Mouse (Mus musculus): Measurements from ENCODE around the gene Gm5426. TPM values are rescaled to one million over a fixed set of nuclear protein-coding genes. Genes with fewer than 3 reads are reported as not detected.
"Not testable (repeated sequence)": the region's sequence is repeated elsewhere in the genome, so short reads cannot be mapped to it uniquely, and the experiment has no call there.

Gene Gm5426
- not detected in 2 replicates for polyA plus RNA-seq (2015; fragmentation: Nextera tagmentation; extraction: Ambion mirVana)

DNA sequence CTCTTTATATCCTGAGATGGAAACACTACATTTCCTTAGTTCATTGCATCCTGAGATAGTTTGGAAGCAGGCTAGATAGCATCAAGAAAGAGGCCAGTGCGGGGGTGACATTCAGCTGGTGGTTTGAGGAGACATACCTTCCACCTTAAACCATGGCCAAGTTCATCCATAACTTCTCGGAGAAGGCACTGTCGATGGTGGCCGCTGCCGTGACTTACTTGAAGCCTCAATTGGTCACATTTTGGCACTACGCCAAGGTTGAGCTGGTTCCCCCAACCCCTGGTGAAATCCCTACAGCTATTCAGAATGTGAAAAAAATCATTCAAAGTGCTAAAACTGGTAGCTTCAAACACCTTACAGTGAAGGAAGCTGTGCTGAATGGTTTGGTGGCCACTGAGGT, at the start of gene Gm5426:
Gm5426 (plus strand) TSS at position 153 of the 400 bp plus-strand sequence.
- not testable (repeated sequence) for H3K4me3 ChIP-seq; H3K9me3 ChIP-seq; H3K36me3 ChIP-seq (replicated peaks); H3K4me2 ChIP-seq; H3K27me3 ChIP-seq (replicated peaks); H3K9ac ChIP-seq; H3K27ac ChIP-seq; H3K4me1 ChIP-seq; ATAC-seq (replicated peaks)
- 94% methylated on average over 6 of the region's 6 CpGs for WGBS

DNA sequence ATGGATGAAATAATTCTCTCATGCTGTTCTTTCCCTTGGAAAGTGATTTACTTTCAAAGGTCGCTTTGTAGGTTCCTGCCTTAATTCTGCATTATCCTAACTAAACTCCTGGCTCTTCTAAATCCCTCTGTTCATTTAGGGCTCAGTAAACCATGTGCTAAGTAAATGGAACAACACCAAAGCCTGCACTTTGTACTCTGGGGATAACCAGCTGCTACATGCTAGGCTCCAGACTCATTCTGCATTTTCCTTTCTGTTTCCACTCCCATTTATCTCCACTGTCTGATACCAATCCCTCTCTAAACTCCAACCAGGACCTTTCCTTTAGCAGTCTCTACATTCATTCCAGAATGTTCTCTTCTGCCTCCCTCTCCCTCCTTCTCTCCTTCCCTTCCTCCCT, 46.7 kb upstream of the Gm5426 start:
- WGBS, result 31% methylated on average over 1 of the region's 1 CpGs
- H3K4me2 ChIP-seq, result no peak overlapping the region
- no peaks in the 10 kb centered on the region for H3K36me3 ChIP-seq (replicated peaks)
- H3K4me3 ChIP-seq, result no peak overlapping the region
- no peak for ATAC-seq (replicated peaks)
- no peak overlapping the region for H3K27ac ChIP-seq
- H3K27me3 ChIP-seq (replicated peaks), result no peaks in the 10 kb centered on the region
- no peaks in the 10 kb centered on the region; the same call in 1 of the 2 replicates for H3K4me1 ChIP-seq
- H3K9me3 ChIP-seq, result no peaks in the 10 kb centered on the region
- H3K9ac ChIP-seq, result no peak overlapping the region

DNA sequence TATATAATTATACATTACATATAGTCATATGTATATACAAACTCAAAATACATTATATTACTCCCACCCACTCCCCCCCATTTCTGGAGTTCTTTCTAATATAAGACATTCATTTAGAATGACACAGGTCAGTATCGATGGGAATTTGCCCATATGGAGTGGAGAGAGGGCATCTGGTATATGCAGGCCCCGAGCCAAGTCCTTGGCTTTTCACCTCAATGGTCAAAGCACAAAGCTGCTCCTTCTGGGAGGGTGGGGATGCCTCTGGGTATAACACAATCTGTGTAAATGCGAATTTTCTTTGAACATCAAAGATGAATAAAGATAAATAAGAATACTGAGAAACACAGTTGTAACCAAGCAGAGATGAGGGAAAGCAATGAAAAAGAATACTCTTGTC, 46.0 kb upstream of the Gm5426 start:
- no peaks in the 10 kb centered on the region for H3K27me3 ChIP-seq (replicated peaks)
- WGBS, result 62% methylated on average over 3 of the region's 3 CpGs
- H3K4me1 ChIP-seq, result no peaks in the 10 kb centered on the region; the same call in 1 of the 2 replicates
- H3K4me2 ChIP-seq, result no peak overlapping the region
- no peak for ATAC-seq (replicated peaks)
- no peak overlapping the region for H3K9ac ChIP-seq
- no peak overlapping the region for H3K27ac ChIP-seq
- no peak overlapping the region for H3K4me3 ChIP-seq
- H3K9me3 ChIP-seq, result no peaks in the 10 kb centered on the region
- no peaks in the 10 kb centered on the region for H3K36me3 ChIP-seq (replicated peaks)

DNA sequence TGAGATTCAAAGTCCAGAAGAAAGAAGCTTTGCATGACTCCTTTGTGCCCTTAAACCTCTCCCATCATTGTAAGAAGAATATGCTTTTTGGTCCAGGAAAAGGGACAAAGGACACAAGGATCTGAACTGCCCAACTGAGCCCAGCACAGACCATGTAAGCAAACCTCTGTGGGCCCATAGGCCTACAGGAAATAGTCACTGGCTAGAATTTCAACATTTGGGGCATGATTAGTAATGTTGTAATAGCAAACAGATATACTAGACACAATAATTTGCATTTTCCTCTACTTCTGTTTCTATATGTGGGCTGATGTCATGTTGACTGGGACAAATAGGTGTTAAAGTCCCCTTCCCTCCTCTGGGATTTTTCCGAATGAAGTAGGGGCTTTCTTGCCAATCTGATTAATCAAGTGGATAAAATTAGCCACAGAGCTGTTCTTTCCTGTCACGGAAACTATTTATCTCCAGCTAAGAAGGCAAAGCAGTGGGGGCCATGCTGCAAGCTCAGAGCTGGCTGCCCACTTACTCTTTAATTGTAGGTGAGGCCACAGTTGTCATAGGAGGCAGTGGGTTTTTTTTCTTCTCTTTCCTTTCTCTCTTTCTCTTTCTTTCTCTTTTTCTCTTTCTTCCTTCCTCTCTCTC, 42.4 kb upstream of the Gm5426 start:
- 23% methylated on average over 2 of the region's 2 CpGs for WGBS
- H3K4me1 ChIP-seq, result no peaks in the 10 kb centered on the region; the same call in 1 of the 2 replicates
- H3K36me3 ChIP-seq (replicated peaks), result no peaks in the 10 kb centered on the region
- H3K4me2 ChIP-seq, result no peak overlapping the region
- ATAC-seq (replicated peaks), result no peak
- H3K27ac ChIP-seq, result no peak overlapping the region
- no peak overlapping the region for H3K4me3 ChIP-seq
- no peak overlapping the region for H3K9ac ChIP-seq
- no peaks in the 10 kb centered on the region for H3K9me3 ChIP-seq
- no peaks in the 10 kb centered on the region for H3K27me3 ChIP-seq (replicated peaks)

DNA sequence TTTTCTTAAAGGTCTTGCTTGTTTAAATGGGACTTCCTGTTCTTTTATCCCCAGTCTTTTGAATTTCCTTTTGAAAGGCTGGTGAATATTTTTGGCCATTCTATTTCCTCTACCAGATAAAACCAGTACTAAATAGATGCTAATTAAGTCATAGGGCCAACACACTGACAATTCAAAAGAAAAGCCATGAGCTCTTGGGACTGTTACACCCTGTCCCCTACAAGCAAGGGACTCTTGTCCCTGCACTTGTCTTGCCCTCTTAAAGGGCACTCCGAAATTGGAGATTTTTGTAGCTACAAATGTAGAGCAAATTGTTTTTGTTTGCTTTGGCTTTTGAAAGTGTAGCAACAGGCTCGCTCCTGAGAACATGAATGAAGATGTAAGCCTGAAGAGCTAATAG, 41.8 kb upstream of the Gm5426 start:
- no peaks in the 10 kb centered on the region for H3K36me3 ChIP-seq (replicated peaks)
- no peak for ATAC-seq (replicated peaks)
- no peaks in the 10 kb centered on the region for H3K9me3 ChIP-seq
- WGBS, result 53% methylated on average over 2 of the region's 2 CpGs
- no peak overlapping the region for H3K9ac ChIP-seq
- no peak overlapping the region for H3K27ac ChIP-seq
- no peaks in the 10 kb centered on the region; the same call in 1 of the 2 replicates for H3K4me1 ChIP-seq
- no peaks in the 10 kb centered on the region for H3K27me3 ChIP-seq (replicated peaks)
- no peak overlapping the region for H3K4me3 ChIP-seq
- no peak overlapping the region for H3K4me2 ChIP-seq

DNA sequence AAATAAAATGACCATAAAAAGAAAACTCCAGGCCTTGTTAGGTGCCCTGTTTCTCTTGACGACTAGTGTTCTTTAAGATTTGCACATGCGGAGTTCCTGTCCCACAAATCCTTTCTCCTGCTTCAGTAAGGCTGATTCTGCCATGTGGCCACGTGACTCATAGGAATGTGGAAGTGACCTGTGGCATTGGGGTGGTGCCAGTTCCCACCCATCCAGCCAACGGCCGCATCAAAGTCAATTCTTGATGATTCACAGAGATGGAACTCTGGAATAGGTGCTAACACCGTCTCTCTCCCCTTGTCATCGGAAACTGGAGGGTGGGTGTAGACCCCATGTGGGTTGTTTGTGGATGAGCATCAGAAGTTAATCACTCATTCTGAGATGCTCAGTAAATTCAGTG, 39.7 kb upstream of the Gm5426 start:
- Histone ChIP-seq H3K36me3 (replicated peaks) (no peaks in the 10 kb centered on the region), H3K4me3 (no peak overlapping the region), H3K9ac (no peak overlapping the region), H3K9me3 (no peaks in the 10 kb centered on the region), H3K4me1 (no peaks in the 10 kb centered on the region; the same call in 1 of the 2 replicates), H3K4me2 (no peak overlapping the region), H3K27me3 (replicated peaks) (no peaks in the 10 kb centered on the region), H3K27ac (no peak overlapping the region)
- 90% methylated on average over 7 of the region's 7 CpGs for WGBS
- no peak for ATAC-seq (replicated peaks)

DNA sequence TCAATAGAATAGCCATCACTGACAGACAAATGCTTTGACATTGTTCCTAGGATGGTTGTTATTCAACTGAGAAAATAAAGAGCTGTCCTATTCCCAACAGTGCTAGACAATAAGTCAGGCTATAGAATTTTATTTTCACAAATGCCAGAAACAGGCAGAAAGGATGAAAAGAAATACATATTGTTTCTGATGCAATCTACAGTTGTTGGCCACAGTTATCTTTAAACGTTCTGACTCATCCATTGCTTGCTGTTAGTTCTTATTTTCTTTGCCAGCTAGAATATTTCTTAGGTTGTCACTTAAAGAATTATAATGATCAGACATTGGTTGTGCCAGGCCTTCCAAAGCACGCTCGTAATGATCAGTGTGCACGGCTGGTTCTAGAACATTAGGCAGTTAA, 35.4 kb upstream of the Gm5426 start:
- no peak overlapping the region for H3K9ac ChIP-seq
- ATAC-seq (replicated peaks), result no peak
- H3K9me3 ChIP-seq, result no peaks in the 10 kb centered on the region
- H3K4me2 ChIP-seq, result no peak overlapping the region
- H3K4me3 ChIP-seq, result no peak overlapping the region
- 81% methylated on average over 4 of the region's 4 CpGs for WGBS
- H3K27ac ChIP-seq, result no peak overlapping the region
- no peaks in the 10 kb centered on the region for H3K4me1 ChIP-seq
- no peaks in the 10 kb centered on the region for H3K36me3 ChIP-seq (replicated peaks)
- no peaks in the 10 kb centered on the region for H3K27me3 ChIP-seq (replicated peaks)

DNA sequence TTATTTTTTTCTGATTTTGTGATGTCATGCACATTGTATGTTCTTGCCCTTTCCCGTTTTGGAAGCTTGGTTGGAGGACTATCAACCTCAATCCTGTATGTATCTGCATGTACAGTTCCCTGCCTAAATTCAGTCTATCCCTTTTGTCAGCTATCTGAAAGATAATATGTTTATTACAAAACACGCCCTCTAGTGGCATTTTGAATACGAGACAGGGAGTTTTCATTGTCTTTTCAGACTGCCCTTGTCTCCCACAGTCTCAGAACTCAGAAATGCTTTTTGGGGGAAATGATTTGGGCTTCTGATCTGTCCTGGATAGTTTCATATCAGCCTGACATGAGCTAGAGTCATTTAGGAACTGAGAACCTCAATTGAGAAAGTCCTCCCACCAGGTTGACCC, 32.2 kb upstream of the Gm5426 start:
- Histone ChIP-seq H3K36me3 (replicated peaks) (no peaks in the 10 kb centered on the region), H3K9ac (no peak overlapping the region), H3K4me3 (no peak overlapping the region), H3K4me2 (no peak overlapping the region), H3K27ac (no peak overlapping the region), H3K9me3 (no peaks in the 10 kb centered on the region), H3K27me3 (replicated peaks) (no peaks in the 10 kb centered on the region), H3K4me1 (no peaks in the 10 kb centered on the region)
- ATAC-seq (replicated peaks), result no peak
- 36% methylated on average over 3 of the region's 3 CpGs for WGBS

DNA sequence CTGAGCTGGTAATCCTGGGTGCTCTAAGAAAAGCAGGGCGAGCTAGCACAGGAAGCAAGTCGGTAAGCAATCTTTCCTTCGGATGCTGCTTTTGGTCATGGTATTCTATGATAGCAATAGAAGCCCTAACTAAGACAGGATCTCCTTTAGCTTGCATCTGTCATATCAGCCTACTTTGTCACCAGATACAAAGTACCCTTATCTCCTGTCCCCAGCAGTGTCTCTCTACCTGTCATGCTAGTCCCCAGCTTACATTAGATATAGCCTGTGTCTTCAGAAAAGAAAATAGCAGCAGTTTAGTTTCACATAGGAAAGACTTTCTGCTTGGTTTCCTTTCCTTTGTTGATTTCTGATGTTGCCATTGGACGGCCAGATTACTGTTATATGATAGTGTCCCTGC, 31.8 kb upstream of the Gm5426 start:
- ATAC-seq (replicated peaks), result no peak
- no peak overlapping the region for H3K27ac ChIP-seq
- H3K9me3 ChIP-seq, result no peaks in the 10 kb centered on the region
- H3K4me3 ChIP-seq, result no peak overlapping the region
- WGBS, result 89% methylated on average over 4 of the region's 4 CpGs
- no peak overlapping the region for H3K4me2 ChIP-seq
- no peaks in the 10 kb centered on the region for H3K27me3 ChIP-seq (replicated peaks)
- no peaks in the 10 kb centered on the region for H3K36me3 ChIP-seq (replicated peaks)
- H3K4me1 ChIP-seq, result no peaks in the 10 kb centered on the region
- no peak overlapping the region for H3K9ac ChIP-seq

DNA sequence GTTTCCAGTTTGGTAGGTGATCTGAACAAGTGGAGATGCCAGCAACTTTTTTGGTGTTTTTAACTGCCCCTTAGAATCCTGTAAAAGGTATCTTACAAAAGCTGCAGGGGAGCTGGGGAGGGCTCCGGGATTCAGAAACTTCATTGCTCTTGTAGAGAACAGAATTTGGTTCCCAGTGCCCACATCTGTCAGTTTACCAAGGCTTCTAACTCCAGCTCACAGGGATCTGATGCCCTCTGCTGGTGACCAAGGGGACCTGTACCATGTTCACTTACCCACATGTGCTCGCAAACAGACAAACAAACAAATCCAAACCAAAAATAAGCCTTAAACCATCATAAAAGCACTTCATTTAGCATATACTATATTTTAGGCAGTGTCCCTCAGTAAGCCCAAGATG, 31.3 kb upstream of the Gm5426 start:
- Histone ChIP-seq H3K9ac (no peak overlapping the region), H3K27ac (no peak overlapping the region), H3K9me3 (no peaks in the 10 kb centered on the region), H3K27me3 (replicated peaks) (no peaks in the 10 kb centered on the region), H3K36me3 (replicated peaks) (no peaks in the 10 kb centered on the region), H3K4me1 (no peaks in the 10 kb centered on the region), H3K4me3 (no peak overlapping the region), H3K4me2 (no peak overlapping the region)
- 87% methylated on average over 2 of the region's 2 CpGs for WGBS
- ATAC-seq (replicated peaks), result no peak

DNA sequence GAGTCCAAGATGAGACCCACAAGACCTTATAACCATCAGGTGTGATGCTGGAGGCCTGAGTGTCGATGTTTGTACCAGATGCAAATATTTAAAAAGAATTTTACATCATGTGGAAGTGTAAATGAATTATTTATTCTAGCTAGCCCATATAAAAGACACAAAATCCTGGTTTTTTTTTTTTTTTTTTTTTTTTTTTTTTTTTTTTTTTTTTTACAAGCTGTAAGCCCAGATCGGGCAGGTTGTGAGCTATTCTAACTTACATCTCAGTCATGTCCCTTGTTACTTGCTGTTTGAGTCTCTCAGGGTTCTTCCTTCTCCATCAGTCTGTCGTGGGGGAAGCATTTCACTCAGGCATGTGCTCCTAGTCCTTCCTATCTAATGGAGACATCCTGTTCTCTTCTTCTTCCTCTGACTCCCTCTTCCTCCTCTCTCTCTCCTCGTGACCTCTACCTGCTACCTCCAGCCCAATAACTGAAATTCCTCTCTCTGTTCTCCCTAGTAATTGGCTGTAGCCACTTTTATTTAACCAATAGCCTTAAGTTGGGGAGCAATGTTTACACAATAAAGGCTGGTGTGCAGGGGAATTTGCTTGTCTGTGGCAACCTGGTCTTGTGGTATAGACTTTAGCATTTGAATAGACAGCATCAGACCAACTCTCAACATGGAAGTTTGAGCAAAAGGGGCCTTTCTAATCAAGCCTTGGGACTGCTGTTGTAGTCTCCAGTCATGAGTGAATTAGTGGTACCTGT, 29.3 kb upstream of the Gm5426 start:
- Histone ChIP-seq H3K9ac (no peak overlapping the region), H3K27ac (no peak overlapping the region), H3K36me3 (replicated peaks) (no peaks in the 10 kb centered on the region), H3K9me3 (no peaks in the 10 kb centered on the region), H3K27me3 (replicated peaks) (no peaks in the 10 kb centered on the region), H3K4me2 (no peak overlapping the region), H3K4me1 (no peaks in the 10 kb centered on the region), H3K4me3 (no peak overlapping the region)
- 73% methylated on average over 4 of the region's 4 CpGs for WGBS
- no peak for ATAC-seq (replicated peaks)

DNA sequence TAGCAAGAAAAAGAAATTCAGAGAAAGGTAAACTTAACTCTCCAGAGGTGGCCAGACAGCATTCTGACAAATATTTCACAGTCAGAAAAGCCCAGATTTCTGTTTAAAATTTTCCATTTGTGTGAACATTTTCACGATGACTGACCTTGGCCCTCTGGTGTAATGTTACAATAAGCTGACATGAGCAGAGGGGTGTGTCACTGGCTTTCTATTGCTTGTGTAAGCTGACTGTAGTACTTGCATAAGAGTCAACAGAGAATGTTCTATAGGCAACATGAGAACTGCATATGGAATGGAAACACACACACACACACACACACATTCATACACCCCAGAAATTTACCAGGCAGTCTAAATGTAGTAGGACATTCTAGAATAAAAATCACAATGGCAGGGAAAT, 28.6 kb upstream of the Gm5426 start:
- no peaks in the 10 kb centered on the region for H3K4me1 ChIP-seq
- no peak overlapping the region for H3K4me3 ChIP-seq
- H3K36me3 ChIP-seq (replicated peaks), result no peaks in the 10 kb centered on the region
- no peak for ATAC-seq (replicated peaks)
- no peaks in the 10 kb centered on the region for H3K27me3 ChIP-seq (replicated peaks)
- 92% methylated on average over 1 of the region's 1 CpGs for WGBS
- H3K4me2 ChIP-seq, result no peak overlapping the region
- no peak overlapping the region for H3K27ac ChIP-seq
- no peaks in the 10 kb centered on the region for H3K9me3 ChIP-seq
- H3K9ac ChIP-seq, result no peak overlapping the region

DNA sequence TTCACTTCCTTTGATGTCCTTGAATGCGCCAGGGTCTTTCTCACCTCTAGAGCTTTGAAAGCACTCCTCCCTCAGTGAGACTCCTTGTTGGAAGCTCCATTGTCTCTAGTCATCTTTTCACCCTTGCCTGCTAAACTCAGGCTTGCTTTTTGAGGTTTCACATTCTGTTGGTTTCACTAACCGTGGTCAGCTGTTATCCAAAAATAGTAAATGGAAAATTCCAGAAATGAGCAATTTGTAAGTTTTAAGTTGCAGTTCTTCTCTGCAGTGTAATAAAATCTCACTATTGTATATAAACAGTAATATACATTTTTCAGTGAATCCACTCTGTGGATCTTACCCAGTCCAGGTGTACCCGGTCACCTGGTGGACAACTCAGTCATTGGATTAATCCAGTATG, 21.1 kb upstream of the Gm5426 start:
- no peak overlapping the region for H3K9ac ChIP-seq
- H3K4me1 ChIP-seq, result no peaks in the 10 kb centered on the region
- no peak for ATAC-seq (replicated peaks)
- no peaks in the 10 kb centered on the region for H3K9me3 ChIP-seq
- no peak overlapping the region for H3K27ac ChIP-seq
- H3K4me2 ChIP-seq, result no peak overlapping the region
- no peaks in the 10 kb centered on the region for H3K36me3 ChIP-seq (replicated peaks)
- H3K27me3 ChIP-seq (replicated peaks), result no peaks in the 10 kb centered on the region
- H3K4me3 ChIP-seq, result no peak overlapping the region
- WGBS, result 92% methylated on average over 3 of the region's 3 CpGs

Measured in midbrain, embryonic 15.5 days (tissue).